Mouse (Mus musculus): ENCODE measurements at regions not wholly inside any gene's neighbourhood (a gene's known extent, or its start where the extent isn't known, plus 50 kb on each side); places are given as distances from the start of the nearest gene placed in this dataset.

- no peak overlapping the region for H3K4me3 ChIP-seq (ENCODE audit: low read depth, low read length)
- H3K27me3 ChIP-seq (ENCODE audit: insufficient read depth, low read length) = no peaks in the 10 kb centered on the region
- H3K9ac ChIP-seq = no peak overlapping the region
- no peak for TF ChIP-seq CTCF (IDR thresholded peaks at IDR 0.05; ENCODE audit: low read depth)
- H3K4me2 ChIP-seq (ENCODE audit: low read depth) = no peak overlapping the region
- DNase-seq (no peak), ATAC-seq (no peak)
- no peak overlapping the region for H3K27ac ChIP-seq (ENCODE audit: low read depth, low read length)
- no peaks in the 10 kb centered on the region for H3K4me1 ChIP-seq (ENCODE audit: insufficient read depth)
- no peaks in the 10 kb centered on the region for H3K9me3 ChIP-seq (ENCODE audit: low read length)
- 93% methylated on average over 3 of the region's 3 CpGs for WGBS
- H3K36me3 ChIP-seq (ENCODE audit: insufficient read depth) = no peaks in the 10 kb centered on the region
Measured at GRCm38 (mm10) chr9:61120531-61120930, 251.6 kb upstream of the Tle3 start.

- Histone ChIP-seq H3K36me3 (ENCODE audit: insufficient read depth) (no peaks in the 10 kb centered on the region), H3K27ac (ENCODE audit: low read depth, low read length) (no peak overlapping the region), H3K4me2 (ENCODE audit: low read depth) (no peak overlapping the region), H3K4me1 (ENCODE audit: insufficient read depth) (no peaks in the 10 kb centered on the region), H3K4me3 (ENCODE audit: low read depth, low read length) (no peak overlapping the region), H3K27me3 (ENCODE audit: insufficient read depth, low read length) (no peaks in the 10 kb centered on the region), H3K9ac (no peak overlapping the region), H3K9me3 (ENCODE audit: low read length) (no peaks in the 10 kb centered on the region)
- DNase-seq (no peak), ATAC-seq (no peak)
- no peak for TF ChIP-seq CTCF (IDR thresholded peaks at IDR 0.05; ENCODE audit: low read depth)
- WGBS = 57% methylated on average over 10 of the region's 10 CpGs
Measured at GRCm38 (mm10) chr9:61120931-61121391, 251.2 kb upstream of the Tle3 start.

GRCm38 (mm10) chr9:61123431-61123830 is 248.7 kb upstream of the Tle3 start:
- Histone ChIP-seq H3K27me3 (ENCODE audit: insufficient read depth, low read length) (no peaks in the 10 kb centered on the region), H3K27ac (ENCODE audit: low read depth, low read length) (no peak overlapping the region), H3K36me3 (ENCODE audit: insufficient read depth) (no peaks in the 10 kb centered on the region), H3K4me2 (ENCODE audit: low read depth) (no peak overlapping the region), H3K4me3 (ENCODE audit: low read depth, low read length) (no peak overlapping the region), H3K4me1 (ENCODE audit: insufficient read depth) (no peaks in the 10 kb centered on the region), H3K9ac (no peak overlapping the region), H3K9me3 (ENCODE audit: low read length) (no peaks in the 10 kb centered on the region)
- TF ChIP-seq CTCF (IDR thresholded peaks at IDR 0.05; ENCODE audit: low read depth) = no peak
- DNase-seq (no peak), ATAC-seq (no peak)

- no peak for DNase-seq
- 50% methylated on average over 7 of the region's 7 CpGs for WGBS
- ATAC-seq = no peak
Measured at GRCm38 (mm10) chr9:61125769-61126168, 246.4 kb upstream of the Tle3 start.

GRCm38 (mm10) chr9:61128077-61128476 is 244.1 kb upstream of the Tle3 start:
- WGBS = 74% methylated on average over 2 of the region's 2 CpGs
- ATAC-seq (no peak), DNase-seq (no peak)
- no peaks in the 10 kb centered on the region for H3K9me3 ChIP-seq (ENCODE audit: low read length)
- H3K4me2 ChIP-seq (ENCODE audit: low read depth) = no peak overlapping the region
- no peak for TF ChIP-seq CTCF (IDR thresholded peaks at IDR 0.05; ENCODE audit: low read depth)
- no peaks in the 10 kb centered on the region for H3K27me3 ChIP-seq (ENCODE audit: insufficient read depth, low read length)
- no peak overlapping the region for H3K4me3 ChIP-seq (ENCODE audit: low read depth, low read length)
- no peaks in the 10 kb centered on the region for H3K36me3 ChIP-seq (ENCODE audit: insufficient read depth)
- H3K9ac ChIP-seq = no peak overlapping the region
- H3K4me1 ChIP-seq (ENCODE audit: insufficient read depth) = no peaks in the 10 kb centered on the region
- no peak overlapping the region for H3K27ac ChIP-seq (ENCODE audit: low read depth, low read length)

More at GRCm38 (mm10) chr9:61125769-61126168, 246.4 kb upstream of the Tle3 start:
- H3K4me2 ChIP-seq (ENCODE audit: low read depth) = no peak overlapping the region
- no peak overlapping the region for H3K27ac ChIP-seq (ENCODE audit: low read depth, low read length)
- no peak overlapping the region for H3K9ac ChIP-seq
- no peaks in the 10 kb centered on the region for H3K4me1 ChIP-seq (ENCODE audit: insufficient read depth)
- no peaks in the 10 kb centered on the region for H3K9me3 ChIP-seq (ENCODE audit: low read length)
- H3K4me3 ChIP-seq (ENCODE audit: low read depth, low read length) = no peak overlapping the region
- no peaks in the 10 kb centered on the region for H3K36me3 ChIP-seq (ENCODE audit: insufficient read depth)
- TF ChIP-seq CTCF (IDR thresholded peaks at IDR 0.05; ENCODE audit: low read depth) = no peak
- H3K27me3 ChIP-seq (ENCODE audit: insufficient read depth, low read length) = no peaks in the 10 kb centered on the region

- ATAC-seq = no peak
- Histone ChIP-seq H3K9me3 (ENCODE audit: low read length) (no peaks in the 10 kb centered on the region), H3K4me3 (ENCODE audit: low read depth, low read length) (no peak overlapping the region), H3K4me2 (ENCODE audit: low read depth) (no peak overlapping the region), H3K27me3 (ENCODE audit: insufficient read depth, low read length) (no peaks in the 10 kb centered on the region), H3K4me1 (ENCODE audit: insufficient read depth) (no peaks in the 10 kb centered on the region), H3K36me3 (ENCODE audit: insufficient read depth) (no peaks in the 10 kb centered on the region), H3K9ac (no peak overlapping the region), H3K27ac (ENCODE audit: low read depth, low read length) (no peak overlapping the region)
- no peak for DNase-seq
- TF ChIP-seq CTCF (IDR thresholded peaks at IDR 0.05; ENCODE audit: low read depth) = no peak
- WGBS = 87% methylated on average over 5 of the region's 5 CpGs
Measured at GRCm38 (mm10) chr9:61129186-61129585, 243.0 kb upstream of the Tle3 start.

GRCm38 (mm10) chr9:61130877-61131276 is 241.3 kb upstream of the Tle3 start:
- H3K27ac ChIP-seq (ENCODE audit: low read depth, low read length) = no peak overlapping the region
- no peak for DNase-seq
- no peaks in the 10 kb centered on the region for H3K27me3 ChIP-seq (ENCODE audit: insufficient read depth, low read length)
- no peaks in the 10 kb centered on the region for H3K4me1 ChIP-seq (ENCODE audit: insufficient read depth)
- H3K4me3 ChIP-seq (ENCODE audit: low read depth, low read length) = no peak overlapping the region
- no peaks in the 10 kb centered on the region for H3K36me3 ChIP-seq (ENCODE audit: insufficient read depth)
- no peaks in the 10 kb centered on the region for H3K9me3 ChIP-seq (ENCODE audit: low read length)
- no peak overlapping the region for H3K4me2 ChIP-seq (ENCODE audit: low read depth)
- ATAC-seq = no peak
- TF ChIP-seq CTCF (IDR thresholded peaks at IDR 0.05; ENCODE audit: low read depth) = no peak
- WGBS = 85% methylated on average over 4 of the region's 4 CpGs
- H3K9ac ChIP-seq = no peak overlapping the region

Data from forebrain, postnatal 0 days (tissue).